Mouse (Mus musculus): ENCODE measurements at regions not wholly inside any gene's neighbourhood (a gene's known extent, or its start where the extent isn't known, plus 50 kb on each side); places are given as distances from the start of the nearest gene placed in this dataset.

GRCm38 (mm10) chr9:115387471-115388360, 77.5 kb upstream of the Stt3b start:
- 72% methylated on average over 26 of the region's 26 CpGs for WGBS
- no peak for DNase-seq
- TF ChIP-seq POLR2A (IDR thresholded peaks at IDR 0.05; ENCODE audit: borderline replicate concordance, extremely low read depth, low read depth, low read length) = no peak
- no peak for TF ChIP-seq CTCF (IDR thresholded peaks at IDR 0.05; ENCODE audit: insufficient read depth, low read length)
- peaks cover 8% of the 10 kb centered on the region for H3K4me1 ChIP-seq (ENCODE audit: control insufficient read depth, insufficient read depth, low read length)
- no peak overlapping the region for H3K4me3 ChIP-seq (replicated peaks; ENCODE audit: extremely low read depth, low read depth, low read length)

- no peak for TF ChIP-seq CTCF (IDR thresholded peaks at IDR 0.05; ENCODE audit: insufficient read depth, low read length)
- no peak for TF ChIP-seq POLR2A (IDR thresholded peaks at IDR 0.05; ENCODE audit: borderline replicate concordance, extremely low read depth, low read depth, low read length)
- Histone ChIP-seq H3K4me1 (ENCODE audit: control insufficient read depth, insufficient read depth, low read length) (peaks cover 8% of the 10 kb centered on the region), H3K4me3 (replicated peaks; ENCODE audit: extremely low read depth, low read depth, low read length) (no peak overlapping the region)
- no peak for DNase-seq
- WGBS = 94% methylated on average over 11 of the region's 11 CpGs
Measured at GRCm38 (mm10) chr9:115388361-115388759, 78.1 kb upstream of the Stt3b start.

GRCm38 (mm10) chr9:115389082-115389481, 78.9 kb upstream of the Stt3b start:
- DNase-seq = no peak
- Histone ChIP-seq H3K4me1 (ENCODE audit: control insufficient read depth, insufficient read depth, low read length) (peaks cover 8% of the 10 kb centered on the region), H3K4me3 (replicated peaks; ENCODE audit: extremely low read depth, low read depth, low read length) (no peak overlapping the region)
- TF ChIP-seq POLR2A (IDR thresholded peaks at IDR 0.05; ENCODE audit: borderline replicate concordance, extremely low read depth, low read depth, low read length) (no peak), CTCF (IDR thresholded peaks at IDR 0.05; ENCODE audit: insufficient read depth, low read length) (no peak)
- WGBS = 94% methylated on average over 2 of the region's 2 CpGs

- peak; percentile 38 for DNase-seq
- no peak overlapping the region for H3K4me3 ChIP-seq (replicated peaks; ENCODE audit: extremely low read depth, low read depth, low read length)
- TF ChIP-seq POLR2A (IDR thresholded peaks at IDR 0.05; ENCODE audit: borderline replicate concordance, extremely low read depth, low read depth, low read length) (no peak), CTCF (IDR thresholded peaks at IDR 0.05; ENCODE audit: insufficient read depth, low read length) (no peak)
- H3K4me1 ChIP-seq (ENCODE audit: control insufficient read depth, insufficient read depth, low read length) = peaks cover 5% of the 10 kb centered on the region
- WGBS = 10% methylated on average over 11 of the region's 11 CpGs
Measured at GRCm38 (mm10) chr9:115390880-115391281, 80.7 kb upstream of the Stt3b start.

- WGBS = 89% methylated on average over 8 of the region's 8 CpGs
Measured at GRCm38 (mm10) chr9:115395511-115395910, 85.3 kb upstream of the Stt3b start.

GRCm38 (mm10) chr9:115400461-115400860, 90.2 kb upstream of the Stt3b start:
- Histone ChIP-seq H3K4me3 (replicated peaks; ENCODE audit: extremely low read depth, low read depth, low read length) (no peak overlapping the region), H3K4me1 (ENCODE audit: control insufficient read depth, insufficient read depth, low read length) (no peaks in the 10 kb centered on the region)
- DNase-seq = no peak
- 90% methylated on average over 6 of the region's 6 CpGs for WGBS
- no peak for TF ChIP-seq CTCF (IDR thresholded peaks at IDR 0.05; ENCODE audit: insufficient read depth, low read length)
- no peak for TF ChIP-seq POLR2A (IDR thresholded peaks at IDR 0.05; ENCODE audit: borderline replicate concordance, extremely low read depth, low read depth, low read length)

More at GRCm38 (mm10) chr9:115395511-115395910, 85.3 kb upstream of the Stt3b start:
- no peak for DNase-seq
- TF ChIP-seq POLR2A (IDR thresholded peaks at IDR 0.05; ENCODE audit: borderline replicate concordance, extremely low read depth, low read depth, low read length) = no peak
- no peak for TF ChIP-seq CTCF (IDR thresholded peaks at IDR 0.05; ENCODE audit: insufficient read depth, low read length)
- Histone ChIP-seq H3K4me1 (ENCODE audit: control insufficient read depth, insufficient read depth, low read length) (peaks cover 5% of the 10 kb centered on the region), H3K4me3 (replicated peaks; ENCODE audit: extremely low read depth, low read depth, low read length) (no peak overlapping the region)

- TF ChIP-seq CTCF (IDR thresholded peaks at IDR 0.05; ENCODE audit: insufficient read depth, low read length) (no peak), POLR2A (IDR thresholded peaks at IDR 0.05; ENCODE audit: borderline replicate concordance, extremely low read depth, low read depth, low read length) (no peak)
- no peak for DNase-seq
- H3K4me1 ChIP-seq (ENCODE audit: control insufficient read depth, insufficient read depth, low read length) = no peaks in the 10 kb centered on the region
- WGBS = 75% methylated on average over 13 of the region's 13 CpGs
- no peak overlapping the region for H3K4me3 ChIP-seq (replicated peaks; ENCODE audit: extremely low read depth, low read depth, low read length)
Measured at GRCm38 (mm10) chr9:115401405-115402151, 91.4 kb upstream of the Stt3b start.

GRCm38 (mm10) chr9:115402661-115403060, 92.4 kb upstream of the Stt3b start:
- WGBS = 71% methylated on average over 6 of the region's 6 CpGs
- no peak overlapping the region for H3K4me3 ChIP-seq (replicated peaks; ENCODE audit: extremely low read depth, low read depth, low read length)
- TF ChIP-seq CTCF (IDR thresholded peaks at IDR 0.05; ENCODE audit: insufficient read depth, low read length) (no peak), POLR2A (IDR thresholded peaks at IDR 0.05; ENCODE audit: borderline replicate concordance, extremely low read depth, low read depth, low read length) (no peak)
- H3K4me1 ChIP-seq (ENCODE audit: control insufficient read depth, insufficient read depth, low read length) = no peaks in the 10 kb centered on the region
- no peak for DNase-seq

- TF ChIP-seq POLR2A (IDR thresholded peaks at IDR 0.05; ENCODE audit: borderline replicate concordance, extremely low read depth, low read depth, low read length) (no peak), CTCF (IDR thresholded peaks at IDR 0.05; ENCODE audit: insufficient read depth, low read length) (no peak)
- DNase-seq = no peak
- no peaks in the 10 kb centered on the region for H3K4me1 ChIP-seq (ENCODE audit: control insufficient read depth, insufficient read depth, low read length)
- 74% methylated on average over 7 of the region's 7 CpGs for WGBS
- no peak overlapping the region for H3K4me3 ChIP-seq (replicated peaks; ENCODE audit: extremely low read depth, low read depth, low read length)
Measured at GRCm38 (mm10) chr9:115403354-115403968, 93.2 kb upstream of the Stt3b start.
